Mouse (Mus musculus): ENCODE measurements around the gene Gm21976. TPM values are rescaled to one million over a fixed set of nuclear protein-coding genes. Genes with fewer than 3 reads are reported as not detected.
A peak's percentile ranks its signal among the peaks of the same experiment; 100 is the strongest.

Gene Gm21976
- polyA plus RNA-seq, 1 experiment from 2014 or later = not detected

DNA sequence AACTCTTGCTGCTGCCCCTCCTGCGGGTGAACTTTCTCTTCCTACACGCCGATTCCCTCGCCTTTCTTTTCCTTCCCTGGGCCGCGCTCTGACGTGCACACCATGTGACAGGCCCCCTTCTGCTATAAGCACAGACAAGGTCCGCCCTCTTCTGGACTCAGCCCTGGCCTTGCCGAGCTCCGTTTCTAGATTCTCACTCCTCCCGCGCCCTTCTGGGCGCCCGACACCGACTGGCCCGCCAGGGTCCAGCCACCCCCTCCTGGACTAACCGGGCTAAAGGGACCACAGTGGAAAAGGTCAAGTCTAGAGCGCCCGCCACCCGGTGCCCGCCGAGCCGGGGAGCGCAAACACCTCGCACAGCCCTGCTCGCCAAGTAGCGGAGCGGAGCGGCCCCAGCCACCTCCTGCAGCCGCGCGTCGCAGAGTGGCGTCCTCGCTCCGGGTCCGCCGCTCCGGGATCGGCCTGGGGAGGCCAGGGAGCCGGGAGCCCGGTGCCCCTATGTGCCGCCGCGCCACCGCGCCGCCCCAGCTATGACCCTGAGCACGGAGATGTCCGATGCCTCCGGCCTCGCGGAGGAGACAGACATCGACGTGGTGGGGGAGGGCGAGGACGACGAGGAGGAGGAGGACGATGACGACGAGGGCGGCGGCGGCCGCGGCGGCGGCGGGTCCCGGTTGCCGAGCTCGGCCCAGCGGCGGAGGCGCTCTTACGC, 74.6 kb downstream of the Gm21976 start, which contains the start of gene Foxd1:
TSS of gene Foxd1 (plus strand) at position 153 of the 712 bp plus-strand sequence.
- Histone ChIP-seq H3K4me2 (ENCODE audit: low read length) (peak within 1 kb of the TSS; percentile 60), H3K9ac (ENCODE audit: low read length) (peak within 1 kb of the TSS; percentile 50), H3K4me1 (ENCODE audit: control insufficient read depth, insufficient read depth, low read length) (peaks cover 11% of the 10 kb centered on the region; the same call in 1 of the 2 replicates), H3K9me3 (replicated peaks; ENCODE audit: control insufficient read depth, low read length) (no peaks in the 10 kb centered on the region), H3K36me3 (ENCODE audit: control insufficient read depth, insufficient read depth, low read length) (no peaks in the 10 kb centered on the region), H3K27me3 (replicated peaks; ENCODE audit: control insufficient read depth, insufficient read depth, low read length) (peaks cover 84% of the 10 kb centered on the region), H3K4me3 (ENCODE audit: low read depth, low read length) (peak within 1 kb of the TSS; percentile 38), H3K27ac (ENCODE audit: low read depth, low read length) (peak within 1 kb of the TSS; percentile 52; the same call in 1 of the 2 replicates)
- DNase-seq (ENCODE audit: low spot score) (peak; percentile 67), ATAC-seq (peak; percentile 78)
- WGBS = under 1% methylated on average over 61 of the region's 76 CpGs

DNA sequence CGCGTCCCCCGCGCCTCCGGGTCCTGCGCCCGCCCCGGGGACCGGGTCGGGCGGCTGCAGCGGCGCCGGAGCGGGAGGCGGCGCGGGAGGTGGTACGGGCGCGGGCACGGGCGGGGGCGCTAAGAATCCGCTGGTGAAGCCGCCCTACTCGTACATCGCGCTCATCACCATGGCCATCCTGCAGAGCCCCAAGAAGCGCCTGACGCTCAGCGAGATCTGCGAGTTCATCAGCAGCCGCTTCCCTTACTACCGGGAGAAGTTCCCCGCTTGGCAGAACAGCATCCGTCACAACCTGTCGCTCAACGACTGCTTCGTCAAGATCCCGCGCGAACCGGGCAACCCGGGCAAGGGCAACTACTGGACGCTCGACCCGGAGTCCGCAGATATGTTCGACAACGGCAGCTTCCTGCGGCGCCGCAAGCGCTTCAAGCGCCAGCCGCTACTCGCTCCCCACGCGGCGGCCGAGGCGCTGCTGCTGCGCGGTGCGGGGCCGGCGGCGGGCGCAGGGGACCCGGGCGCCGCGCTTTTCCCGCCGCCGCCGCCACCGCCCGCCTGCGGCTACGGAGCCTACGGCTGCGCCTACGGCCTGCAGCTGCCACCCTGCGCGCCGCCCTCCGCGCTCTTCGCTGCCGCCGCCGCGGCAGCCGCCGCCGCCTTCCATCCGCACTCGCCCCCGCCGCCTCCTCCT, 75.3 kb downstream of the Gm21976 start:
- peak overlapping the region; percentile 38 for H3K4me3 ChIP-seq (ENCODE audit: low read depth, low read length)
- H3K27me3 ChIP-seq (replicated peaks; ENCODE audit: control insufficient read depth, insufficient read depth, low read length) = peaks cover 84% of the 10 kb centered on the region
- H3K4me2 ChIP-seq (ENCODE audit: low read length) = peak overlapping the region; percentile 60
- H3K27ac ChIP-seq (ENCODE audit: low read depth, low read length) = peak overlapping the region; percentile 52; the same call in 1 of the 2 replicates
- H3K9me3 ChIP-seq (replicated peaks; ENCODE audit: control insufficient read depth, low read length) = no peaks in the 10 kb centered on the region
- H3K9ac ChIP-seq (ENCODE audit: low read length) = peak overlapping the region; percentile 50
- under 1% methylated on average over 50 of the region's 102 CpGs for WGBS
- no peaks in the 10 kb centered on the region for H3K36me3 ChIP-seq (ENCODE audit: control insufficient read depth, insufficient read depth, low read length)
- DNase-seq (ENCODE audit: low spot score) (no peak), ATAC-seq (peak; percentile 61)
- peaks cover 11% of the 10 kb centered on the region; the same call in 1 of the 2 replicates for H3K4me1 ChIP-seq (ENCODE audit: control insufficient read depth, insufficient read depth, low read length)

DNA sequence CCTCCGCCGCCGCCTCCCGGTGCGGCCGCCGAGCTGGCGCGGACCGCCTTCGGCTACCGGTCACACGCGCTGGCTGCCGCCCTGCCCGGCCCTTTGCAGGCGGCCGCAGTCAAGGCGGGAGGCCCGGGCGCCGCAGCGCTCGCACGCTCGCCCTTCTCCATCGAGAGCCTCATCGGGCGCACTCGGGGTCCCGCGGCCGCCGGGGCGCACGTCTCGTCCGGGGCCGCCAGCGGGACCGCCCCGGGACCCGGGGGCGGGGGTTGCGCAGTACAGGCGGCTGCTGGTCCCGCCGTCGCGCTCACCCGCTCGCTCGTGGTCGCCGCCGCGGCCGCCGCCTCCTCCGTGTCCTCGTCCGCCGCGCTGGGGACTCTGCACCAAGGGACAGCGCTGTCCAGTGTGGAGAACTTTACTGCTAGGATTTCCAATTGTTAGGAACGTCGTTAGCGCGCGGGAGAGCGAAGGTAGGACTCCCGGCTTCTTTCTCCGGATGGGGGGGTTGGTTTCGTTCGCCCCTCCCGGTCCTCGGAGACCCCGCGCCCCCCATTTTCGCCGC, 75.9 kb downstream of the Gm21976 start:
- ATAC-seq (peak; percentile 16; the same call in 1 of the 2 replicates), DNase-seq (ENCODE audit: low spot score) (no peak)
- Histone ChIP-seq H3K9me3 (replicated peaks; ENCODE audit: control insufficient read depth, low read length) (no peaks in the 10 kb centered on the region), H3K4me2 (ENCODE audit: low read length) (peak overlapping the region; percentile 60), H3K9ac (ENCODE audit: low read length) (peak overlapping the region; percentile 48), H3K27me3 (replicated peaks; ENCODE audit: control insufficient read depth, insufficient read depth, low read length) (peaks cover 84% of the 10 kb centered on the region), H3K4me1 (ENCODE audit: control insufficient read depth, insufficient read depth, low read length) (peaks cover 11% of the 10 kb centered on the region; the same call in 1 of the 2 replicates), H3K36me3 (ENCODE audit: control insufficient read depth, insufficient read depth, low read length) (no peaks in the 10 kb centered on the region), H3K27ac (ENCODE audit: low read depth, low read length) (no peak overlapping the region), H3K4me3 (ENCODE audit: low read depth, low read length) (peak overlapping the region; percentile 38)
- under 1% methylated on average over 63 of the region's 81 CpGs for WGBS

DNA sequence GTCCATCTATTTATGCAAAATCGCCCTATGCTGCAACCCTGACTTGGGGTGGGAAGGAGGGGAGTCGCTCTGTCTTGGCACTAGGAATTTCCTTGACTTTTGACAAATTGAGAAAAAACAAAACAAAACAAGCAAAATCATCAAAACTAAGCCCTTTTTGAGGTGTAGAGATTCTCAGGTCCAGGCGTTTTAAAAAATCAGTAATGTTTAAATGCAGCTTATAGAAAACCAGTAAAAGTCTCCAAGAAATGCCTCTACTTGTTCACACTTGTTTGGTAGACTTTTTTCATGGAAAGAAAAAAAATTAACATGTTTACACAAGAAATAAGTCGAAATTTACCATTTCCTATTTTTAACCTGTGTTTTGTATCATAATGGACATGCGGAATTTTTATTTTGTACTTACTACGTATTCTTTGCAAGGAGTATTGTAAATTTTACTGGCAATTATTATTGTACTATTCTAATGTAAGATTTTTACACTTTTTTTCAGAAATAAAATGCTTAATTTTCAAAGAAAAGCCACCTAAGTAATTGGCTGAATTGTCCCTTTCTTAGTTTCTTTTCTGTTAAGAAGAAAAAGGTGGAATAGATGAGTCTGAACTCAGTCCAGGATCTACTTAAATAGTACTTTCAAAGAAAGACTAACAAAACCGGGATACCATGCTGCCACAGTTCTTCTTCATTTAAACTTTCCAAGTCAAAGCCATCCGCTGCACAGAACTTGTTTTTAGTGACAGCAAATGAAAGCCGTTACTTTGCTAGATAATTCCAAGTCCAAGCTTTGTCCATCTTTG, 76.7 kb downstream of the Gm21976 start:
- no peaks in the 10 kb centered on the region for H3K36me3 ChIP-seq (ENCODE audit: control insufficient read depth, insufficient read depth, low read length)

More for the DNA sequence above, 76.7 kb downstream of the Gm21976 start:
- 3% methylated on average over 9 of the region's 9 CpGs for WGBS
- peak overlapping the region; percentile 38 for H3K4me3 ChIP-seq (ENCODE audit: low read depth, low read length)
- H3K4me1 ChIP-seq (ENCODE audit: control insufficient read depth, insufficient read depth, low read length) = peaks cover 11% of the 10 kb centered on the region; the same call in 1 of the 2 replicates
- no peak for ATAC-seq
- H3K4me2 ChIP-seq (ENCODE audit: low read length) = peak overlapping the region; percentile 60; the same call in 1 of the 2 replicates
- H3K9ac ChIP-seq (ENCODE audit: low read length) = peak overlapping the region; percentile 48
- no peak overlapping the region for H3K27ac ChIP-seq (ENCODE audit: low read depth, low read length)
- H3K9me3 ChIP-seq (replicated peaks; ENCODE audit: control insufficient read depth, low read length) = no peaks in the 10 kb centered on the region
- peaks cover 84% of the 10 kb centered on the region for H3K27me3 ChIP-seq (replicated peaks; ENCODE audit: control insufficient read depth, insufficient read depth, low read length)
- no peak for DNase-seq (ENCODE audit: low spot score)

Other genes with a start within 250 kb of the Gm21976 start
- gene Arhgef28, start 73.4 kb upstream of the Gm21976 start, polyA plus RNA-seq (2014; fragmentation: Nextera tagmentation; extraction: Ambion mirVana) = 9.9 and 10.9 TPM in 2 replicates
- gene Utp15, start 16.8 kb upstream of the Gm21976 start, polyA plus RNA-seq (2014; fragmentation: Nextera tagmentation; extraction: Ambion mirVana) = 26.4 and 30.6 TPM in 2 replicates
- 73.4 and 79.1 TPM in 2 replicates for gene Ankra2, start 16.8 kb upstream of the Gm21976 start, polyA plus RNA-seq (2014; fragmentation: Nextera tagmentation; extraction: Ambion mirVana)
- 669 and 680 TPM in 2 replicates for gene Btf3, start 37.1 kb downstream of the Gm21976 start, polyA plus RNA-seq (2014; fragmentation: Nextera tagmentation; extraction: Ambion mirVana)
- gene Foxd1, start 74.4 kb downstream of the Gm21976 start, polyA plus RNA-seq (2014; fragmentation: Nextera tagmentation; extraction: Ambion mirVana) = 0.75 and 0.76 TPM in 2 replicates
- 0.85 and 1.3 TPM in 2 replicates for gene Gm10320, start 212.1 kb downstream of the Gm21976 start, polyA plus RNA-seq (2014; fragmentation: Nextera tagmentation; extraction: Ambion mirVana)